Mouse (Mus musculus): ENCODE measurements around the gene Abhd17a. TPM values are rescaled to one million over a fixed set of nuclear protein-coding genes. Genes with fewer than 3 reads are reported as not detected.

The Abhd17a gene
- 122 and 133 TPM in 2 replicates for polyA plus RNA-seq (2015; fragmentation: Nextera tagmentation; extraction: Ambion mirVana)

- Histone ChIP-seq H3K9me3 (no peaks in the 10 kb centered on the region), H3K27ac (peak within 1 kb of the TSS; percentile 56), H3K36me3 (peaks cover 6% of the 10 kb centered on the region; the same call in 1 of the 2 replicates), H3K4me1 (peaks cover 20% of the 10 kb centered on the region), H3K4me3 (peak within 1 kb of the TSS; percentile 95), H3K27me3 (no peaks in the 10 kb centered on the region), H3K9ac (peak within 1 kb of the TSS; percentile 96), H3K4me2 (peak within 1 kb of the TSS; percentile 93)
- ATAC-seq (ENCODE audit: borderline replicate concordance, extremely low read depth, low FRiP score, low TSS enrichment), result peak; percentile 98
- 1% methylated on average over 73 of the region's 73 CpGs for WGBS
Measured at GRCm38 (mm10) chr10:80589879-80590854, at the start of gene Abhd17a. Gene Abhd17a (minus strand): TSS chr10:80590341.

DNA sequence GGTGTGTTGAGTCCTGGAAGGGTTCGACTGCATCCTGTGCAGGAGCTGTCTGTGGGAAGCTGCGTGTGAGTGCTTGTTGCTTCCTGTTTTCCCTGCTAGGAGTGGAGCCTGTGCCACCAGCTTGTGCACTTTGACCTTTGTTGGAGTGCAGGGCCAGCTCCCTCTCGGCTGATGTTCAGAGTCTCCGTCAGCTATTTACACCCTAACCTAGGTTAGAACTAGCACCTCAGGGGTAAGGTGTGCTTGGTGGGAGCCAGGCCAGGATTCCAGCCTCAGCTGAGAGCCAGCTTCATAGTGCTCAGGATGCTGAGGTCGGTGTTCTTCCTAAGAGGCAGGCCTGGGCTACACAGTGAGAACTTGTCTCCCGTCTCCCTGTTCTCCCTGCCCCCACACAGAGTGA lies 45.2 kb upstream of the Abhd17a start:
- Histone ChIP-seq H3K27ac (no peak overlapping the region), H3K4me3 (no peak overlapping the region), H3K27me3 (no peaks in the 10 kb centered on the region), H3K36me3 (peaks cover 62% of the 10 kb centered on the region), H3K4me1 (no peaks in the 10 kb centered on the region), H3K9ac (no peak overlapping the region), H3K4me2 (no peak overlapping the region), H3K9me3 (no peaks in the 10 kb centered on the region)
- no peak for ATAC-seq (ENCODE audit: borderline replicate concordance, extremely low read depth, low FRiP score, low TSS enrichment)
- 77% methylated on average over 6 of the region's 6 CpGs for WGBS

DNA sequence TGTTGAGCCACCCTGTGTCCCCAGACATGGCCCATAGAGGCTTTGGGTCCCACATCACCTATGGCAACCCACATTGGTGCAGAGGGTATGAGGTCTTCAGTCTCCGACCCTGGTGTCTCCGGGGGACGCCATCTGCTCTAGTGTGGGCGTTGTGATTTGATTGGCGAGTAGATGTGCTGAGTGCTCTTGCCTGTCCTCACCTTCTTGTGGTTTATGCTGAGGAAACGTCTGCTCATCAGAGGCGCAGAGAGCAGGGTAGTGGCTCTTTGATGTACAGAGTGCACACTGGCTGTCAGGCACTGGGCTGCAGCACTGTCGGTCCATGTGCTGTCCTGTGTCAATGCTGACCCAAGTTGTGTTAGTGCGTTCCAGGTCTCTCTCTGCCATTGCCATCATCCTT lies 38.8 kb upstream of the Abhd17a start:
- H3K9me3 ChIP-seq, result no peaks in the 10 kb centered on the region
- no peak overlapping the region for H3K4me3 ChIP-seq
- H3K27ac ChIP-seq, result no peak overlapping the region
- H3K36me3 ChIP-seq, result no peaks in the 10 kb centered on the region
- no peak overlapping the region for H3K4me2 ChIP-seq
- no peaks in the 10 kb centered on the region for H3K27me3 ChIP-seq
- 83% methylated on average over 9 of the region's 9 CpGs for WGBS
- ATAC-seq (ENCODE audit: borderline replicate concordance, extremely low read depth, low FRiP score, low TSS enrichment), result no peak
- H3K4me1 ChIP-seq, result peaks cover 17% of the 10 kb centered on the region
- H3K9ac ChIP-seq, result no peak overlapping the region

- H3K9ac ChIP-seq, result no peak overlapping the region
- H3K27ac ChIP-seq, result 0 out of 2 replicates have a peak overlapping the region, but pooled peaks have one; percentile 6
- peaks cover 23% of the 10 kb centered on the region for H3K4me1 ChIP-seq
- no peak for ATAC-seq (ENCODE audit: borderline replicate concordance, extremely low read depth, low FRiP score, low TSS enrichment)
- no peak overlapping the region for H3K4me3 ChIP-seq
- H3K36me3 ChIP-seq, result no peaks in the 10 kb centered on the region
- H3K9me3 ChIP-seq, result no peaks in the 10 kb centered on the region
- no peaks in the 10 kb centered on the region for H3K27me3 ChIP-seq
- H3K4me2 ChIP-seq, result no peak overlapping the region
- 25% methylated on average over 2 of the region's 2 CpGs for WGBS
Measured at GRCm38 (mm10) chr10:80627685-80628084, 37.5 kb upstream of the Abhd17a start.

GRCm38 (mm10) chr10:80625764-80626163 lies 35.6 kb upstream of the Abhd17a start:
- Histone ChIP-seq H3K4me2 (no peak overlapping the region), H3K27ac (no peak overlapping the region), H3K27me3 (no peaks in the 10 kb centered on the region), H3K4me1 (peaks cover 29% of the 10 kb centered on the region), H3K36me3 (no peaks in the 10 kb centered on the region), H3K9ac (no peak overlapping the region), H3K9me3 (no peaks in the 10 kb centered on the region), H3K4me3 (no peak overlapping the region)
- ATAC-seq (ENCODE audit: borderline replicate concordance, extremely low read depth, low FRiP score, low TSS enrichment), result no peak
- 83% methylated on average over 4 of the region's 4 CpGs for WGBS

DNA sequence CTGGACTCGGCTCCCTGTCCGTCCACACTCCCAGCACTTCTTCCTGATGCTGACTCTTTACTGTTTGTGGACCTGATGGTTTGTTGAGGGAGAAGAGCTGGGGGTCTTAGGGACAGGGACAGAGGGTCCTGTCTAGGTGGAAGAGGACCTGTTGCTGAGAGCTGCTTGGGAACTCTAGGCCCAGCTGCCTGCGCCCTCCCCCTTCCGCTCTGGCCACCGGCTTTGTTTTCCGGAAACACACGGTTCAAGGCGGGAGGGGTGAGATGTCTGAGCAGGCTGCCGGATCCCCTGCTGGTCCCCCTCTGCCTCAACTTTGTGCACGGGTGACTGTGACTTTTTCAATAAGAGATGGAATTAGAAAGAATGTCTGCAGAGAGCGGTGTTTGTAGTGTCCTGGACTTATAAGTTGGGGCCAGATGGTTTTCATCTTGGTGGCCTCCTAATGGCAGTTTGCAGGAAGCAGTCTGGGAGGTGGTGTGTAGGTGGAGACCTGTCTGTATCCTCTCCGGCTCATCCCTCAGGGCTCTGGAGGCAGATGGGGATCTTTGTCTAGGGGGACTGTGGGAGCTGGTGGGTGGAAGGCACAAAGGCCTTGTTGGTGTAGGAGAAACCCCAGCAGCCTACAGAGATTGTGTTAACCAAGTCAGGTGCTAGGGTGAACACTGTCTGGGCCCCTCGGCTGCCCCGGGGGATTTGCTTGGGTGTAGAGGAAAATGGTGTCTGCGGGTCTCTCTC lies 33.5 kb upstream of the Abhd17a start:
- Histone ChIP-seq H3K9ac (peak overlapping the region; percentile 90), H3K4me3 (peak overlapping the region; percentile 88), H3K27ac (peak overlapping the region; percentile 91), H3K9me3 (no peaks in the 10 kb centered on the region), H3K27me3 (no peaks in the 10 kb centered on the region), H3K36me3 (no peaks in the 10 kb centered on the region), H3K4me2 (peak overlapping the region; percentile 72), H3K4me1 (peaks cover 29% of the 10 kb centered on the region)
- ATAC-seq (ENCODE audit: borderline replicate concordance, extremely low read depth, low FRiP score, low TSS enrichment), result no peak
- 11% methylated on average over 15 of the region's 15 CpGs for WGBS

DNA sequence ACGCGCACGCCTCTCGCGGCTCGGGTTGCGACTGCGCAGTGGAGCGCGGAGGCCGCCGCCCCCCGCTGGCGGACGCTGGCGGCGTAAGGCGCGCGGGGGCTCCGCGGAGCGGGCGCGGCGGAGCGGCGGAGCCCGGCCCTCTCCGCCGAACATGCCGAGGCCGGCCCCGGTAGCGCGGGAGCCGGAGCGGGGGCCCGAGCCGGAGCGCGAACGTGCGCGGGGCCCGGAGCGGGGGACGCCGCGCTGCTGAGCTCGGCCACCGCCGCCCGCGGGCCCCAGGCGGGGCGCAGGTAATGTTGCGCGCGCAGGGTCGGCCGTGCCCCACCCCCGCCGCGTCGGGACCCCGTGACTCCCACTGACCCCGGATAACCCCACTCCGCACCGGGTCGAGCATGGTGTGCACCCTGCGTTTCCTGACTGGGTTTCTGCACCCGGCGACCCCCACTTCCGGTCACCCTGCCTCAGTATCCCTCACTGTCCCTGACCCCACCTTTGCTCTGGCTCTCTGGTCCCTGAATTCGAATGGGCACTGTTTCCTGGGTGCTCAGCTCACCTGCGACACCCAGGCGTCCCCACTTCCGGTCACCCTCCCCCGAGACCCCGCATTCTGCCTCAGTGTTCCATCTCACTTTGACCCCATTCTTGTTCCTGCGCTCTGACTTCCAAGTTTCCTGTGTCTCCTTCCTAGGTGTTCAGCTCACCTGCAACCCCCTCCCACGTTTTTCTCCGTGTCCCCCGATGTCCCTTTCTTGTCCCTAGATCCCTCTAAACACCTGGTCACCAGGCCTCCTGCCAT lies 32.7 kb upstream of the Abhd17a start, which contains the start of gene Csnk1g2:
TSS of gene Csnk1g2 (plus strand) at position 178 of the 796 bp plus-strand sequence.
- H3K4me2 ChIP-seq, result peak within 1 kb of the TSS; percentile 76
- no peaks in the 10 kb centered on the region for H3K27me3 ChIP-seq
- H3K4me3 ChIP-seq, result peak within 1 kb of the TSS; percentile 88
- ATAC-seq (ENCODE audit: borderline replicate concordance, extremely low read depth, low FRiP score, low TSS enrichment), result peak; percentile 13
- peak within 1 kb of the TSS; percentile 97 for H3K27ac ChIP-seq
- H3K9ac ChIP-seq, result peak within 1 kb of the TSS; percentile 90
- H3K9me3 ChIP-seq, result no peaks in the 10 kb centered on the region
- H3K4me1 ChIP-seq, result peaks cover 29% of the 10 kb centered on the region
- under 1% methylated on average over 76 of the region's 85 CpGs for WGBS
- no peaks in the 10 kb centered on the region for H3K36me3 ChIP-seq

- peak overlapping the region; percentile 76 for H3K4me2 ChIP-seq
- H3K27me3 ChIP-seq, result no peaks in the 10 kb centered on the region
- H3K9ac ChIP-seq, result peak overlapping the region; percentile 47
- WGBS, result under 1% methylated on average over 64 of the region's 64 CpGs
- no peaks in the 10 kb centered on the region for H3K9me3 ChIP-seq
- peak overlapping the region; percentile 97 for H3K27ac ChIP-seq
- no peaks in the 10 kb centered on the region for H3K36me3 ChIP-seq
- peaks cover 22% of the 10 kb centered on the region for H3K4me1 ChIP-seq
- peak overlapping the region; percentile 88 for H3K4me3 ChIP-seq
- peak; percentile 97 for ATAC-seq (ENCODE audit: borderline replicate concordance, extremely low read depth, low FRiP score, low TSS enrichment)
Measured at GRCm38 (mm10) chr10:80621940-80622660, 32.0 kb upstream of the Abhd17a start.

DNA sequence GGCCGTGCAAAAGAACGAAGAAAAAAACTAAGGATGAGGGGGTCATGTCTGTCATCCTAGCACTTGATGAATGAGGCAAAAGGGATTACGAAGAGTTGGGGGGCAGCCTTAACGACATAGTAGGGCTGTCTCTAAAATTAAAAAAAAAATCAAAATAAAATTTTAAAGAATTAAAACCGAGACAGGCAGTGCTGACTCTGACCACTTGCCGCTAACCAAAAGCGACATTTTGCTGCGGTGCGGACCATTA lies 31.5 kb upstream of the Abhd17a start:
- H3K9ac ChIP-seq, result peak overlapping the region; percentile 47
- H3K4me2 ChIP-seq, result peak overlapping the region; percentile 76
- peak overlapping the region; percentile 88 for H3K4me3 ChIP-seq
- WGBS, result 0% methylated on average over 9 of the region's 9 CpGs
- peaks cover 22% of the 10 kb centered on the region for H3K4me1 ChIP-seq
- no peak for ATAC-seq (ENCODE audit: borderline replicate concordance, extremely low read depth, low FRiP score, low TSS enrichment)
- no peaks in the 10 kb centered on the region for H3K9me3 ChIP-seq
- H3K36me3 ChIP-seq, result no peaks in the 10 kb centered on the region
- H3K27ac ChIP-seq, result peak overlapping the region; percentile 97
- no peaks in the 10 kb centered on the region for H3K27me3 ChIP-seq

GRCm38 (mm10) chr10:80620796-80621689 lies 30.9 kb upstream of the Abhd17a start:
- peak overlapping the region; percentile 76 for H3K4me2 ChIP-seq
- peak overlapping the region; percentile 88 for H3K4me3 ChIP-seq
- no peaks in the 10 kb centered on the region for H3K36me3 ChIP-seq
- H3K27ac ChIP-seq, result peak overlapping the region; percentile 97
- no peak for ATAC-seq (ENCODE audit: borderline replicate concordance, extremely low read depth, low FRiP score, low TSS enrichment)
- 46% methylated on average over 16 of the region's 16 CpGs for WGBS
- no peaks in the 10 kb centered on the region for H3K9me3 ChIP-seq
- H3K4me1 ChIP-seq, result peaks cover 22% of the 10 kb centered on the region
- H3K9ac ChIP-seq, result peak overlapping the region; percentile 47
- no peaks in the 10 kb centered on the region for H3K27me3 ChIP-seq
